Mouse (Mus musculus) heart, embryonic 16.5 days (tissue): ENCODE results near the gene Srsf5. TPM values are rescaled to one million over a fixed set of nuclear protein-coding genes. Genes with fewer than 3 reads are reported as not detected.
A peak's percentile ranks its signal among the peaks of the same experiment; 100 is the strongest.

Experiments
- ATAC-seq: fragments of 200-750 bp; cut with Nextera tagmentation; replicated peaks from 2 replicates; pipeline ENCODE4 v1.8.0; 2017; ENCODE audit warnings: moderate number of reproducible peaks; ENCODE audit not compliant: insufficient read depth, low FRiP score; ENCODE audit errors: extremely low read depth
- H3K27ac ChIP-seq: fragments of 300-500 bp; sonication (generic); 2 replicates; pipeline ENCODE4 v1.5.1; 2014; ENCODE audit warnings: mild to moderate bottlenecking, low read length, control low read depth, moderate library complexity
- H3K27me3 ChIP-seq: fragments of 300-500 bp; sonication (generic); 2 replicates; pipeline ENCODE4 v1.6.1; 2014; ENCODE audit warnings: low read length, mixed read lengths; ENCODE audit not compliant: control insufficient read depth, insufficient read depth
- H3K36me3 ChIP-seq: fragments of 300-500 bp; sonication (generic); 2 replicates; pipeline ENCODE4 v1.6.1; 2014; ENCODE audit not compliant: control insufficient read depth, insufficient read depth
- H3K4me1 ChIP-seq: fragments of 300-500 bp; sonication (generic); 2 replicates; pipeline ENCODE4 v1.6.1; 2014; ENCODE audit warnings: low read length, mixed read lengths; ENCODE audit not compliant: control insufficient read depth, insufficient read depth
- H3K4me2 ChIP-seq: fragments of 300-500 bp; sonication (generic); 2 replicates; pipeline ENCODE4 v1.6.1; 2014; ENCODE audit warnings: low read depth, mild to moderate bottlenecking, control low read depth, low read length
- H3K4me3 ChIP-seq: fragments of 300-500 bp; sonication (generic); 2 replicates; pipeline ENCODE4 v1.5.1; 2014; ENCODE audit warnings: mild to moderate bottlenecking, control low read depth, low read length
- H3K9ac ChIP-seq: fragments of 300-500 bp; sonication (generic); 2 replicates; pipeline ENCODE4 v1.6.1; 2014; ENCODE audit warnings: low read length, control low read depth
- H3K9me3 ChIP-seq: fragments of 300-500 bp; sonication (generic); replicated peaks from 2 replicates; pipeline ENCODE4 v1.6.1; 2016; ENCODE audit warnings: low read length; ENCODE audit not compliant: control insufficient read depth
- WGBS: fragments of 180-500 bp; shearing (Covaris S2); extraction: QIAGEN DNeasy Blood & Tissue Kit; methylation state at CpG from one replicate; pipeline ENCODE4 v1.1.7; 2014; 5-methylcytosine and 5-hydroxymethylcytosine counted together
- polyA plus RNA-seq: library from polyadenylated mRNA; unstranded; fragments of >200 nt; fragmentation: Nextera tagmentation; extraction: Ambion mirVana; gene quantifications from 2 replicates; pipeline ENCODE4 v1.2.1, GENCODE M21; 2015

Gene Srsf5
- polyA plus RNA-seq = 318 and 345 TPM in 2 replicates

DNA sequence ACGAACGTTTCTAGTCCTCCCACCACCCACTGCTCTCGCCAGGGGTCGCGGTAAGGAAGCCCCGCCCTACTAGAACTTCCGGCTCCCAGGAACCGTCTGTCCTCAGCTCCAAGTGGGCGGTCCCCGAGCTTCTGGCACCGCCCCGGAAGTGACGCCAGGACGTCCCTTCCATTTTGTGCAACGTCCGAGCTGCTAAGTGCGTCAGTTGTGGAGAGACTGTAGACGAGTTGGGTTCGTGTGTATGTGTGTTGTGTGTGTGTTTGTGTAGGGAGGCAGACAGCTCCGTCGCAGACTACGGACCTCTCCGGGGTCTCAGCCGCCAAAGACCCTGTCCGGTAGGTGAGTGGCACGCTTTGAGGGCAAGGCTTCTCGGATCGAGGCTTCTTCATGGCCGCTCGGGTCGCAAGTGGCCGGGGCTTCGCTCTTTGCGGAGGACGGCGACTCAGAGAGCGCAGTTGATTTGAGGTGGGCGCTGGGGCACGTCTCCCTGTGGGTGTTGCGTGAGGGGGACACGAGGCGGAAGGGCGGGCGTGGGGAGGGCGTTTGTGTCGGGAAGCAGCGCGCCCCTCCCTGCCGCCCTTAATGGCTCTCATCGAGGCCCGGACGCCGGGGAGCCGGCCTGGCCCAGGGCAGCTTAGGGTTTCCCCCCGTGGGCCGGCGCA, at the start of gene Srsf5:
Srsf5 (plus strand) TSS at position 171 of the 662 bp plus-strand sequence.
- under 1% methylated on average over 54 of the region's 57 CpGs for WGBS
- Histone ChIP-seq H3K9me3 (no peaks in the 10 kb centered on the region), H3K4me1 (peaks cover 17% of the 10 kb centered on the region), H3K4me2 (peak within 1 kb of the TSS; percentile 88), H3K4me3 (peak within 1 kb of the TSS; percentile 95), H3K9ac (peak within 1 kb of the TSS; percentile 99), H3K27ac (peak within 1 kb of the TSS; percentile 99), H3K36me3 (peaks cover 27% of the 10 kb centered on the region), H3K27me3 (no peaks in the 10 kb centered on the region)
- peak; percentile 92 for ATAC-seq

- no peak for ATAC-seq
- H3K4me3 ChIP-seq = no peak overlapping the region
- H3K4me1 ChIP-seq = no peaks in the 10 kb centered on the region
- no peak overlapping the region for H3K9ac ChIP-seq
- 77% methylated on average over 8 of the region's 8 CpGs for WGBS
- H3K27me3 ChIP-seq = no peaks in the 10 kb centered on the region
- H3K36me3 ChIP-seq = no peaks in the 10 kb centered on the region
- H3K27ac ChIP-seq = no peak overlapping the region
- no peak overlapping the region for H3K4me2 ChIP-seq
- peaks cover under 1% of the 10 kb centered on the region for H3K9me3 ChIP-seq
These were observed 35.7 kb upstream of the Srsf5 start for GRCm38 (mm10) chr12:80909631-80910030.

DNA sequence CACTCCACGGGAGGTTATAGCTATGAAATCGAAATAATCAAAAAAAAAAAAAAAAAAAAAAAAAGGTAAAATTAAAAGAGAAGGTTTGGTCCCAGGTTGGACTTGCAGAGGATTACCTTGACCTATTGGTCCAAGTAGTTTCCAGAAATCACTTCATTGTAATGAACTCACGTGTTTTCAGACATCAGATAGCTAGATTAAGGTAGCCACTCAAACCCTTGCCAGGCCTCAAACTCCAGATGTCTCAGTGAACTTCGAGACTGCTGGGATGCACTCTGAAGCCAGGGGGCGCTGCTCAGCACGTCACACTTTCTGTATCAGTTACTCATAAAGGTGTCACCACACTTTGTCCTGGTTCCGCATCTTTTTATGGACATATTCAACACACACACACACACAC, 27.5 kb upstream of the Srsf5 start:
- Histone ChIP-seq H3K4me2 (no peak overlapping the region), H3K27me3 (no peaks in the 10 kb centered on the region), H3K9ac (no peak overlapping the region), H3K36me3 (no peaks in the 10 kb centered on the region), H3K4me1 (no peaks in the 10 kb centered on the region), H3K9me3 (no peaks in the 10 kb centered on the region), H3K27ac (no peak overlapping the region), H3K4me3 (no peak overlapping the region)
- no peak for ATAC-seq
- WGBS = 53% methylated on average over 7 of the region's 7 CpGs

GRCm38 (mm10) chr12:80921301-80921700, 24.0 kb upstream of the Srsf5 start:
- ATAC-seq = no peak
- Histone ChIP-seq H3K36me3 (no peaks in the 10 kb centered on the region), H3K4me2 (no peak overlapping the region), H3K9me3 (no peaks in the 10 kb centered on the region), H3K27ac (no peak overlapping the region), H3K9ac (no peak overlapping the region), H3K4me3 (no peak overlapping the region), H3K27me3 (no peaks in the 10 kb centered on the region), H3K4me1 (peaks cover 3% of the 10 kb centered on the region; the same call in 1 of the 2 replicates)
- 85% methylated on average over 5 of the region's 5 CpGs for WGBS

- no peak for ATAC-seq
- 15% methylated on average over 7 of the region's 7 CpGs for WGBS
- Histone ChIP-seq H3K4me2 (peak overlapping the region; percentile 12; the same call in 1 of the 2 replicates), H3K36me3 (no peaks in the 10 kb centered on the region), H3K4me3 (no peak overlapping the region), H3K9ac (no peak overlapping the region), H3K27me3 (no peaks in the 10 kb centered on the region), H3K9me3 (no peaks in the 10 kb centered on the region), H3K4me1 (peaks cover 3% of the 10 kb centered on the region; the same call in 1 of the 2 replicates), H3K27ac (no peak overlapping the region)
These were observed 22.4 kb upstream of the Srsf5 start for GRCm38 (mm10) chr12:80922869-80923268.

DNA sequence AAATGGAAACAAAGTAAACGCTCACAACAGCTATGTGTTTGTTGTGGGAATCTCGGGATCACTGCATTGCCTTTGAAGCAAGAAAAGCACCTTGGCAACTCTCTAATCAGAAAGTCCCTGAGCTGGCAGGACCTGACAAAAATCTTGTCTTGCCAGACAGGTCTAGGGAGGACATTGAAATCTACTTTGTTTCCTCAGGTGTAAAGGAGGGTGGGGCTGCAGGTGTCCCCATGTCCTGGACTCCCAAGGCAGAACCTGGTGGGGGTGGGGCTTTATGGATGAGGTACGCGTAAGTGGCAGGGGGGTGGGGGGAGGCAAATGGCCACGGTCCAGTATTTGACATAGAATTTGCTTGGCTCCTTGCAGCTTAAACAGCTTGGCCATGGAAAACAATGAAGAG, 21.7 kb upstream of the Srsf5 start:
- no peak for ATAC-seq
- H3K4me1 ChIP-seq = peaks cover 3% of the 10 kb centered on the region; the same call in 1 of the 2 replicates
- H3K9ac ChIP-seq = no peak overlapping the region
- H3K36me3 ChIP-seq = no peaks in the 10 kb centered on the region
- H3K27ac ChIP-seq = no peak overlapping the region
- H3K4me2 ChIP-seq = no peak overlapping the region
- H3K9me3 ChIP-seq = no peaks in the 10 kb centered on the region
- no peaks in the 10 kb centered on the region for H3K27me3 ChIP-seq
- no peak overlapping the region for H3K4me3 ChIP-seq
- 54% methylated on average over 5 of the region's 5 CpGs for WGBS

DNA sequence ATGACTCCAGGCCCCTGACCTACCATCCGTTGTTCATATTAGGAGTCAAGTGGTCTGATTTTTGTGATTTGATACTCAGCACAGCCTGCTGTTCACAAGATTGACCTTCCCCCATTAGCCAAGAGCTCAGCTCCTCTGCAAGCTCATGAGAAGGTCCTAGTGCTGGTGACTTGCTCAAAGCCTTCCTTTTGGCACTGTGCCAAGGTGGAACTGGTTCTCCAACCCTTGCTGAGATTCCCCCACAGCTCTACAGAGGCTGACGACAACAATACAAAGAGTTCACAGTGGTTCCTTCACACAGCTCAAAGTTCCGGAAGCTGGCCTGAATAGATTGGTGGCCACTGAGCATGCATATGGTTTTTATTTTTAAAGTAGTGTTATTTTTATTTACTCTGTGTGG, 21.1 kb upstream of the Srsf5 start:
- H3K4me2 ChIP-seq = no peak overlapping the region
- no peaks in the 10 kb centered on the region for H3K27me3 ChIP-seq
- H3K4me3 ChIP-seq = no peak overlapping the region
- H3K9me3 ChIP-seq = no peaks in the 10 kb centered on the region
- WGBS = 57% methylated on average over 3 of the region's 3 CpGs
- ATAC-seq = no peak
- H3K36me3 ChIP-seq = no peaks in the 10 kb centered on the region
- H3K9ac ChIP-seq = no peak overlapping the region
- H3K4me1 ChIP-seq = peaks cover 3% of the 10 kb centered on the region; the same call in 1 of the 2 replicates
- no peak overlapping the region for H3K27ac ChIP-seq

- Histone ChIP-seq H3K9ac (no peak overlapping the region), H3K4me2 (no peak overlapping the region), H3K36me3 (no peaks in the 10 kb centered on the region), H3K9me3 (no peaks in the 10 kb centered on the region), H3K27me3 (no peaks in the 10 kb centered on the region), H3K4me3 (no peak overlapping the region), H3K27ac (no peak overlapping the region), H3K4me1 (peaks cover 3% of the 10 kb centered on the region; the same call in 1 of the 2 replicates)
- ATAC-seq = no peak
- WGBS = 42% methylated on average over 7 of the region's 7 CpGs
These were observed 19.4 kb upstream of the Srsf5 start for GRCm38 (mm10) chr12:80925919-80926318.

- Histone ChIP-seq H3K4me1 (peaks cover 3% of the 10 kb centered on the region; the same call in 1 of the 2 replicates), H3K4me2 (no peak overlapping the region), H3K36me3 (no peaks in the 10 kb centered on the region), H3K4me3 (no peak overlapping the region), H3K27ac (no peak overlapping the region), H3K9me3 (no peaks in the 10 kb centered on the region), H3K9ac (no peak overlapping the region), H3K27me3 (no peaks in the 10 kb centered on the region)
- no peak for ATAC-seq
- WGBS = 72% methylated on average over 4 of the region's 4 CpGs
These were observed 18.8 kb upstream of the Srsf5 start for GRCm38 (mm10) chr12:80926550-80926949.
